19 mouse cellular contexts compared by ENCODE assay signal in genomic region chr19:47304170-47304745, GRCm38 (mm10).
A peak's percentile ranks its signal among the peaks of the same experiment; 100 is the strongest.
DNase-seq lines count a peak whose midpoint lies in the region; ATAC-seq lines count a peak whose summit lies in the region.
"Had no signal": no experiment of that assay in that cellular context is flagged by ENCODE, and none has a peak within 500 bp of the region (broad histone marks: within the 10 kb centered on the region; RNA-seq: fewer than 3 reads in every experiment).

No protein-coding gene starts in this region.

- ATAC-seq in kidney, embryonic 15.5 days (replicated peaks; ENCODE audit: low FRiP score), result no peak
- no peak for ATAC-seq in limb, embryonic 13.5 days (ENCODE audit: low FRiP score, low read depth)
- ATAC-seq: inflammation-experienced regulatory T-cells, adult 6 months had no signal

- no peaks in the 10 kb centered on the region for H3K27me3 ChIP-seq in kidney, embryonic 15.5 days
- H3K27me3 ChIP-seq in limb, embryonic 13.5 days, result no peaks in the 10 kb centered on the region
- H3K27me3 ChIP-seq: heart, embryonic 15.5 days; liver, embryonic 13.5 days; neural tube, embryonic 15.5 days had no signal

- WGBS in kidney, embryonic 15.5 days, result 88% methylated on average over 5 of the region's 5 CpGs
- 92% methylated on average over 5 of the region's 5 CpGs for WGBS in limb, embryonic 13.5 days

- H3K36me3 ChIP-seq in kidney, embryonic 15.5 days, result peaks cover 25% of the 10 kb centered on the region
- peaks cover 79% of the 10 kb centered on the region for H3K36me3 ChIP-seq in limb, embryonic 13.5 days
- H3K36me3 ChIP-seq: neural tube, embryonic 15.5 days had no signal

- no peak overlapping the region for H3K9ac ChIP-seq in kidney, embryonic 15.5 days
- H3K9ac ChIP-seq in limb, embryonic 13.5 days, result no peak overlapping the region
- H3K9ac ChIP-seq: heart, embryonic 15.5 days; liver, embryonic 13.5 days; neural tube, embryonic 15.5 days had no signal

- no peaks in the 10 kb centered on the region for H3K9me3 ChIP-seq in kidney, embryonic 15.5 days (replicated peaks)
- H3K9me3 ChIP-seq in limb, embryonic 13.5 days, result no peaks in the 10 kb centered on the region
- H3K9me3 ChIP-seq: heart, embryonic 15.5 days; liver, embryonic 13.5 days; neural tube, embryonic 15.5 days had no signal

- H3K27ac ChIP-seq in kidney, embryonic 15.5 days, result peak overlapping the region; percentile 29; the same call in 1 of the 2 replicates
- H3K27ac ChIP-seq in limb, embryonic 13.5 days, result 0 out of 2 replicates have a peak overlapping the region, but pooled peaks have one; percentile 6
- H3K27ac ChIP-seq: heart, adult 2 months; heart, embryonic 15.5 days; liver, embryonic 13.5 days; neural tube, embryonic 15.5 days had no signal

- peak; percentile 54 to 85 for DNase-seq in adrenal gland, adult (ENCODE audit: inconsistent age in 2 of 2, low spot score in 1 of 2)
- DNase-seq in adrenal gland, postnatal 25 days, result no peak
- no peak for DNase-seq in kidney, adult 11 months
- peak; percentile 78 for DNase-seq in cerebellum, adult 8-10 months
- DNase-seq in B cell, adult 2 months, result no peak
- DNase-seq in yolk sac, embryonic 10.5 days (ENCODE audit: low spot score), result no peak
- DNase-seq: gastrocnemius, postnatal 10 days; heart, adult 2 months; kidney, adult 9 months; kidney, postnatal 4 days; layer of hippocampus, postnatal 36 days; liver, embryonic 13.5 days; lung, postnatal 14 days; thymus, adult 2 months had no signal

- peaks cover 66% of the 10 kb centered on the region for H3K4me1 ChIP-seq in kidney, embryonic 15.5 days
- peaks cover 52% of the 10 kb centered on the region for H3K4me1 ChIP-seq in limb, embryonic 13.5 days

- no peak overlapping the region for H3K4me2 ChIP-seq in kidney, embryonic 15.5 days
- H3K4me2 ChIP-seq in limb, embryonic 13.5 days (replicated peaks), result no peak overlapping the region
- H3K4me2 ChIP-seq: heart, embryonic 15.5 days; liver, embryonic 13.5 days; neural tube, embryonic 15.5 days had no signal

- no peak overlapping the region for H3K4me3 ChIP-seq in kidney, embryonic 15.5 days (replicated peaks)
- no peak overlapping the region for H3K4me3 ChIP-seq in limb, embryonic 13.5 days
- H3K4me3 ChIP-seq: heart, adult 2 months; heart, embryonic 15.5 days; liver, embryonic 13.5 days; neural tube, embryonic 15.5 days had no signal

Comparison
In these comparisons a context has a peak if more than half of its experiments do, and no peak if none do; other contexts are left out.
1. DNase-seq: peak in adrenal gland, adult (2 of 2) and cerebellum, adult 8-10 months (single experiment); none in adrenal gland, postnatal 25 days (single experiment), kidney, adult 11 months (single experiment), B cell, adult 2 months (0 of 2) and yolk sac, embryonic 10.5 days (single experiment).